In genomic region chr7:16940292-16940691, GRCm38 (mm10) we compare ENCODE assay signal across 10 mouse cellular contexts. TPM values are rescaled to one million over a fixed set of nuclear protein-coding genes. Genes with fewer than 3 reads are reported as not detected.
A peak's percentile ranks its signal among the peaks of the same experiment; 100 is the strongest.
DNase-seq lines count a peak whose midpoint lies in the region; ATAC-seq lines count a peak whose summit lies in the region.
"Had no signal": no experiment of that assay in that cellular context is flagged by ENCODE, and none has a peak within 500 bp of the region (broad histone marks: within the 10 kb centered on the region; RNA-seq: fewer than 3 reads in every experiment).

No protein-coding gene starts in this region.

- no peak overlapping the region for H3K4me2 ChIP-seq in neural tube, embryonic 13.5 days

- peaks cover 53% of the 10 kb centered on the region for H3K4me1 ChIP-seq in neural tube, embryonic 13.5 days (replicated peaks)

- peak overlapping the region; percentile 47 for H3K27ac ChIP-seq in neural tube, embryonic 13.5 days (replicated peaks)

- H3K27me3 ChIP-seq in neural tube, embryonic 13.5 days, result peaks cover 1% of the 10 kb centered on the region

- H3K4me3 ChIP-seq in neural tube, embryonic 13.5 days, result no peak overlapping the region

- ATAC-seq in neural tube, embryonic 13.5 days (ENCODE audit: low read depth), result no peak

- DNase-seq in cerebellum, adult 9-11 months, result peak; percentile 24
- DNase-seq in cerebellum, postnatal 14 days, result no peak
- no peak for DNase-seq in neural tube, embryonic 10.5 days (ENCODE audit: extremely low spot score, low spot score)
- DNase-seq in kidney, postnatal 4 days, result peak; percentile 27 to 50
- peak; percentile 94 for DNase-seq in telencephalon, adult 2 months (ENCODE audit: low read depth, low spot score)
- no peak for DNase-seq in gastrocnemius, adult 8-10 months (ENCODE audit: low spot score in 2 of 2)
- DNase-seq in thymus, postnatal 10 days (ENCODE audit: low spot score in 2 of 2), result no peak

- WGBS in neural tube, embryonic 13.5 days, result 59% methylated on average over 7 of the region's 7 CpGs

- no peaks in the 10 kb centered on the region for H3K36me3 ChIP-seq in neural tube, embryonic 13.5 days

- no peaks in the 10 kb centered on the region for H3K9me3 ChIP-seq in neural tube, embryonic 13.5 days

- H3K9ac ChIP-seq in neural tube, embryonic 13.5 days, result no peak overlapping the region

RNA-seq across cellular contexts. Expression of gene Pnmal2, which starts 4.2 kb away (rescaled TPM):
- 76.2 and 82.4 TPM in 2 replicates for polyA plus RNA-seq in neural tube, embryonic 13.5 days (2015; fragmentation: Nextera tagmentation; extraction: Ambion mirVana)
- under 1 TPM; 0.24 to 0.76 (median 0.41) TPM for total RNA-seq in gastrocnemius, adult 8-10 months (2022)

RNA-seq across cellular contexts. Expression of gene Calm3, which starts 16.4 kb away (rescaled TPM):
- polyA plus RNA-seq in neural tube, embryonic 13.5 days (2015; fragmentation: Nextera tagmentation; extraction: Ambion mirVana), result 275 and 297 TPM in 2 replicates
- 100 to 1,000 TPM; 386 to 534 (median 424) TPM for total RNA-seq in gastrocnemius, adult 8-10 months (2022)

RNA-seq across cellular contexts. Expression of gene Pnmal1, which starts 19.2 kb away (rescaled TPM):
- polyA plus RNA-seq in neural tube, embryonic 13.5 days (2015; fragmentation: Nextera tagmentation; extraction: Ambion mirVana), result 37.6 and 39.7 TPM in 2 replicates
- under 1 TPM in 1 of 4 experiments, not detected in 3; 0.07 TPM for total RNA-seq in gastrocnemius, adult 8-10 months (2022)
- polyA plus RNA-seq: C2C12 had no signal

RNA-seq across cellular contexts. Expression of gene Ptgir, which starts 34.0 kb away (rescaled TPM):
- 3.1 and 3.6 TPM in 2 replicates for polyA plus RNA-seq in neural tube, embryonic 13.5 days (2015; fragmentation: Nextera tagmentation; extraction: Ambion mirVana)
- total RNA-seq in gastrocnemius, adult 8-10 months (2022), result under 1 TPM; 0.62 to 0.97 (median 0.93) TPM
- total RNA-seq: layer of hippocampus, postnatal 10 days had no signal

RNA-seq across cellular contexts. Expression of gene Gm42372, which starts 42.6 kb away (rescaled TPM):
- 3.3 and 3.5 TPM in 2 replicates for polyA plus RNA-seq in neural tube, embryonic 13.5 days (2015; fragmentation: Nextera tagmentation; extraction: Ambion mirVana)
- not detected for total RNA-seq in gastrocnemius, adult 8-10 months (2022)
- polyA plus RNA-seq: C2C12 had no signal

Comparison
In these comparisons a context has a peak if more than half of its experiments do, and no peak if none do; other contexts are left out.
1. DNase-seq: peak in cerebellum, adult 9-11 months (single experiment), kidney, postnatal 4 days (2 of 2) and telencephalon, adult 2 months (single experiment); none in cerebellum, postnatal 14 days (0 of 2), neural tube, embryonic 10.5 days (single experiment), gastrocnemius, adult 8-10 months (0 of 2) and thymus, postnatal 10 days (0 of 2).